Mouse (Mus musculus) ES-E14 (cell line): ENCODE measurements at regions not wholly inside any gene's neighbourhood (a gene's known extent, or its start where the extent isn't known, plus 50 kb on each side); places are given as distances from the start of the nearest gene placed in this dataset.

Experiments
- DNase-seq: peaks from one replicate; pipeline ENCODE4 v3.0.0-alpha.2; 2013; ENCODE audit warnings: low read depth, low spot score
- H3K27ac ChIP-seq: 2 replicates; pipeline ENCODE4 v1.5.1; 2012; ENCODE audit warnings: low read depth, mild to moderate bottlenecking, low read length, moderate library complexity, mixed read lengths; ENCODE audit not compliant: poor library complexity, insufficient read depth, severe bottlenecking
- H3K36me3 ChIP-seq: 2 replicates; pipeline ENCODE4 v1.6.1; 2012; ENCODE audit warnings: mild to moderate bottlenecking, low read length, moderate library complexity, mixed read lengths; ENCODE audit not compliant: control insufficient read depth, poor library complexity, insufficient read depth, severe bottlenecking
- H3K4me1 ChIP-seq, 2 experiments: fragments of 150-350 bp in 1 of 2; sonication (generic) in 1 of 2; 2 replicates each; pipeline ENCODE4 v1.6.1; 2012; ENCODE audit warnings: low read length in 2 of 2, mild to moderate bottlenecking in 1 of 2, mixed read lengths in 1 of 2; ENCODE audit not compliant: control insufficient read depth in 2 of 2, insufficient read depth in 2 of 2, poor library complexity in 1 of 2
- H3K4me3 ChIP-seq, 2 experiments: fragments of 150-350 bp in 1 of 2; sonication (generic) in 1 of 2; 2 replicates each; pipeline ENCODE4 v1.5.1; 2012; ENCODE audit warnings: low read length in 2 of 2, low read depth in 1 of 2, mild to moderate bottlenecking in 1 of 2, mixed read lengths in 1 of 2; ENCODE audit not compliant: insufficient read depth in 1 of 2, poor library complexity in 1 of 2, severe bottlenecking in 1 of 2
- H3K9ac ChIP-seq: 2 replicates; pipeline ENCODE4 v1.6.1; 2012; ENCODE audit warnings: low read depth, mild to moderate bottlenecking, low read length, mixed read lengths; ENCODE audit not compliant: poor library complexity, insufficient read depth, severe bottlenecking
- H3K9me3 ChIP-seq: fragments of 150-350 bp; sonication (generic); 2 replicates; pipeline ENCODE4 v1.6.1; 2012; ENCODE audit warnings: low read depth, mild to moderate bottlenecking, low read length; ENCODE audit not compliant: control insufficient read depth, insufficient read depth
- CHD2 ChIP-seq: IDR thresholded peaks from 2 replicates; pipeline ENCODE4 v1.6.1; 2014; ENCODE audit warnings: mild to moderate bottlenecking, low read depth, low read length, inconsistent platforms
- HCFC1 ChIP-seq: IDR thresholded peaks from 2 replicates; pipeline ENCODE4 v1.6.1; 2012; ENCODE audit warnings: low read length, inconsistent platforms, borderline replicate concordance; ENCODE audit not compliant: insufficient read depth
- MAFK ChIP-seq: IDR thresholded peaks from 2 replicates; pipeline ENCODE4 v1.6.1; 2014; ENCODE audit warnings: mild to moderate bottlenecking, low read depth, low read length, inconsistent platforms; ENCODE audit not compliant: insufficient read depth
- ZC3H11A ChIP-seq: IDR thresholded peaks from 2 replicates; pipeline ENCODE4 v1.6.1; 2012; ENCODE audit warnings: low read depth, mild to moderate bottlenecking, inconsistent platforms, low read length, borderline replicate concordance
- ZNF384 ChIP-seq: IDR thresholded peaks from 2 replicates; pipeline ENCODE4 v1.6.1; 2012; ENCODE audit warnings: low read depth, low read length, inconsistent platforms
- in situ Hi-C, 2 experiments: fragments of 600-800 bp; cut with MboI; formaldehyde crosslinking; loops; one replicate each; pipeline ENCODE4 v1.15.1; 2025; ENCODE audit warnings: low sequenced_read_pairs in 2 of 2, inconsistent platforms in 1 of 2; ENCODE audit not compliant: unreplicated experiment in 2 of 2

DNA sequence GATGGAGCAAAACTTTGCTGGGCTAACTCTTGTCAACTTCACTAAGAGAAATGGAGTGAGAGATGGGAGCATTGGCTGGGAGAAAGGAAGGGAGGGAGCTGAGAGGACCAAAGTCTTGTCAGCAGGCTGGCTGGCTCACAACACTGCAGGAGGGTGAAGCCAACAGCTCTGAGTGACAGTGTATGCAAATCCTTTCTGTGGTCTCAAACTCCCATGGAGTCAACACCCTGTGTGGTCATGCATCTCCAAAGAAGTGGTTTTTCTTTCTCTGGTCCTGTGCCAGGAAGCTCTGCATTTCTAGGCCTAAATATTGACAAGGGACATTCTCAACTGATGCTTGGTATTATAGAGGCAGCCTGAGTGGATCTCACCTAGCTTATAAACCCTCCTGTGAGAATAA, 194.9 kb upstream of the Krr1 start:
- DNase-seq, result no peak
- Histone ChIP-seq H3K4me3 (no peak overlapping the region), H3K9ac (no peak overlapping the region), H3K36me3 (no peaks in the 10 kb centered on the region), H3K4me1 (no peaks in the 10 kb centered on the region), H3K27ac (no peak overlapping the region), H3K9me3 (no peaks in the 10 kb centered on the region)
- in situ Hi-C loops, result no loop called here
- TF ChIP-seq MAFK (no peak), ZC3H11A (no peak), CHD2 (no peak), ZNF384 (no peak), HCFC1 (no peak)

DNA sequence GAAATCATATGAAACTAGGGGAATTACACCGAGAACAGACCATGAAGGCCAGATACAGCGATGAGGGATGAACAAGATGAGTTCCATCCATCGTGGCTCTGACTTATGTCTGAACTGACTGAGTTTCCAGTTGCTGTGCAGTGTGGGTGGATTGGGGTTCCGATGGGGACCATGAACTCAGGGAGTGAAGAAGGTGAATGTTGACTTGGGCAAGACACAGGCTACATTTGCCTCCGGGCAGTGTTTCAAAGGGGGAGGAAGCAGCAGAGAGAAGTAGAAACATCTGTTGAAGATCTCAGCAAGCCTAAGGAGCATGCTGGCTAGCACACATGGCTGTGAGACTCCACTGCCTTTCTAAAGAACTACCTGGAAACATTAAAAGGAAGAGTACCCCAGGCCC, 194.4 kb upstream of the Krr1 start:
- H3K4me3 ChIP-seq, result no peak overlapping the region
- H3K36me3 ChIP-seq, result no peaks in the 10 kb centered on the region
- no peak overlapping the region for H3K9ac ChIP-seq
- H3K9me3 ChIP-seq, result no peaks in the 10 kb centered on the region
- DNase-seq, result no peak
- in situ Hi-C loops, result no loop called here
- H3K27ac ChIP-seq, result no peak overlapping the region
- TF ChIP-seq ZC3H11A, result no peak
- TF ChIP-seq ZNF384, result no peak
- no peak for TF ChIP-seq HCFC1
- TF ChIP-seq CHD2, result no peak
- no peak for TF ChIP-seq MAFK
- no peaks in the 10 kb centered on the region for H3K4me1 ChIP-seq

DNA sequence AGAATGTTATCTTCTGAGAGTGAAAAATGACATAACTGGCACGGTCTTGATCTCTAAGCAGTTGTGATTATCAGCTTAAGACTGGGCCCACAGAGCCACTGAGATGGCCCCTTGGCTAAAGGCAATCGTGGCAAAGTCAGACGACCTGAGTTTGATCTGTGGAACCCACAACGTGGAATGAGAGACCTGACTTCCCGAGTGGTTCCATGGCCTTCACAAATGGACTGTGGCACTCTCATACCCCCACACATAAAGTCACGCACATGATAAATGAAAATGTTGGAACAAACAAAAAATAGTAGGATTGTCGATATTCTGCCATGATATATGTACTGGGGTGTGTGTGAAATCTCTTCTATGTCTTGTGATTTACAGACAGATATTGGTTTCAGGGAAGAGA, 192.5 kb upstream of the Krr1 start:
- H3K36me3 ChIP-seq, result no peaks in the 10 kb centered on the region
- DNase-seq, result no peak
- TF ChIP-seq ZC3H11A (no peak), MAFK (no peak), CHD2 (no peak), ZNF384 (no peak), HCFC1 (no peak)
- in situ Hi-C loops, result no loop called here
- H3K27ac ChIP-seq, result no peak overlapping the region
- H3K4me3 ChIP-seq, result no peak overlapping the region
- H3K4me1 ChIP-seq, result no peaks in the 10 kb centered on the region
- no peaks in the 10 kb centered on the region for H3K9me3 ChIP-seq
- no peak overlapping the region for H3K9ac ChIP-seq

DNA sequence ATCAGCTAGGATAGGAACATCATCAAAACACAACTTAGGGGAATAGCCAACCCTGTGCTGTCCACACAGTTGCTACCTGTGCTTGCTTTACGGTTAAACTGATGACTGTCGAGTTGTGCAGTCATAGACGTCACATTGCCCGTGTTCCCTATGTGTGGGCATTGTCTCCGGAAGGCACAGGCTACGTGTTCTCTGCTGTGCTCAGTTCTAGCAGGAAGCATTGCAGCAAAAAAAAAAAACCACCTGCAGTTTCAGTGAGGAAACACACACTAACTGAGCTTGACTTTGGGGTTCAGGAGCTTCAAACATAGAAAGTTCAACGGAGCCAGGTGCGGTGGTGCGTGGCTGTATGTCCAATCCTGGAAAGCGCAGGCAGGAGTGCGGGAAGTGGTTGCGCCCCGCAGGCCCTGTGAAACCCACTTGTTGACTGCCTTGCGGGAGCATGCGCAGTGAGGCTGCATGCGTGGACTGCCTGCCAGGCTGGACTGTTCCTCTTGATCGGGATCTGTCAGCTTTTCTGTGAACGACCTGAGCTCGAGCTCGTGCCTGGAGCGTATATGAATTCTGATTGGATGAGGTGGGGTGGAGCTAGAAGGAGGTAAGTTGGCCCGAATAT, 190.2 kb upstream of the Krr1 start:
- in situ Hi-C loops, result no loop called here
- TF ChIP-seq ZNF384, result no peak
- no peak for TF ChIP-seq HCFC1
- TF ChIP-seq MAFK, result no peak
- no peak for TF ChIP-seq ZC3H11A
- no peak for TF ChIP-seq CHD2
- Histone ChIP-seq H3K4me1 (no peaks in the 10 kb centered on the region), H3K9me3 (no peaks in the 10 kb centered on the region), H3K27ac (no peak overlapping the region), H3K36me3 (no peaks in the 10 kb centered on the region), H3K9ac (no peak overlapping the region), H3K4me3 (peak overlapping the region; percentile 36 to 38; a peak in 2 of 4 replicates)
- DNase-seq, result no peak
